Comparison of ENCODE assay signal across 8 mouse cellular contexts in genomic region chr3:95668589-95669308, GRCm38 (mm10). TPM values are rescaled to one million over a fixed set of nuclear protein-coding genes. Genes with fewer than 3 reads are reported as not detected.
A peak's percentile ranks its signal among the peaks of the same experiment; 100 is the strongest.
DNase-seq lines count a peak whose midpoint lies in the region; ATAC-seq lines count a peak whose summit lies in the region.

No protein-coding gene starts in this region.

- H3K4me2 ChIP-seq in forebrain, embryonic 16.5 days (ENCODE audit: low read length), result no peak overlapping the region
- no peak overlapping the region for H3K4me2 ChIP-seq in liver, embryonic 13.5 days

- intact Hi-C loops in heart, postnatal 10 days (cut with DNase I), result no loop called here

- H3K27ac ChIP-seq in heart, embryonic 10.5 days, result peak overlapping the region; percentile 83
- H3K27ac ChIP-seq in forebrain, embryonic 16.5 days (ENCODE audit: low read length), result 0 out of 2 replicates have a peak overlapping the region, but pooled peaks have one; percentile 29
- peak overlapping the region; percentile 88 for H3K27ac ChIP-seq in liver, embryonic 13.5 days

- no peak overlapping the region for H3K9ac ChIP-seq in forebrain, embryonic 16.5 days (replicated peaks; ENCODE audit: low read depth, low read length)
- H3K9ac ChIP-seq in liver, embryonic 13.5 days, result 0 out of 2 replicates have a peak overlapping the region, but pooled peaks have one; percentile 22

- ATAC-seq in forebrain, embryonic 16.5 days, result peak; percentile 29
- no peak for ATAC-seq in liver, embryonic 13.5 days (ENCODE audit: low read depth)

- peaks cover 71% of the 10 kb centered on the region for H3K4me1 ChIP-seq in heart, embryonic 10.5 days
- peaks cover 16% of the 10 kb centered on the region for H3K4me1 ChIP-seq in forebrain, embryonic 16.5 days (replicated peaks; ENCODE audit: control insufficient read depth, insufficient read depth, low read length)
- H3K4me1 ChIP-seq in liver, embryonic 13.5 days (replicated peaks), result peaks cover 95% of the 10 kb centered on the region

- DNase-seq in heart, embryonic 10.5 days (ENCODE audit: low spot score), result no peak
- no peak for DNase-seq in heart, postnatal 10 days
- peak; percentile 74 for DNase-seq in CD4-positive, CD25-positive, alpha-beta regulatory T cell, adult 2 months (ENCODE audit: low read depth, low spot score)
- DNase-seq in liver, embryonic 13.5 days, result no peak
- DNase-seq in thymus, postnatal 0 days (ENCODE audit: low spot score), result peak; percentile 89
- no peak for DNase-seq in urinary bladder, postnatal 14 days (ENCODE audit: low spot score)
- no peak for DNase-seq in right cerebral cortex, postnatal 4 days

- H3K36me3 ChIP-seq in heart, embryonic 10.5 days, result peaks cover 44% of the 10 kb centered on the region
- peaks cover 2% of the 10 kb centered on the region; the same call in 1 of the 2 replicates for H3K36me3 ChIP-seq in forebrain, embryonic 16.5 days (ENCODE audit: control insufficient read depth, insufficient read depth)
- peaks cover 56% of the 10 kb centered on the region for H3K36me3 ChIP-seq in liver, embryonic 13.5 days

- 81% methylated on average over 7 of the region's 7 CpGs for WGBS in heart, embryonic 10.5 days
- 71% methylated on average over 7 of the region's 7 CpGs for WGBS in forebrain, embryonic 16.5 days
- WGBS in liver, embryonic 13.5 days (ENCODE audit: insufficient replicate concordance), result 72% methylated on average over 7 of the region's 7 CpGs

- no peaks in the 10 kb centered on the region for H3K9me3 ChIP-seq in heart, embryonic 10.5 days
- H3K9me3 ChIP-seq in forebrain, embryonic 16.5 days (ENCODE audit: control insufficient read depth, low read length), result no peaks in the 10 kb centered on the region
- H3K9me3 ChIP-seq in liver, embryonic 13.5 days (replicated peaks), result no peaks in the 10 kb centered on the region

- no peaks in the 10 kb centered on the region for H3K27me3 ChIP-seq in heart, embryonic 10.5 days (ENCODE audit: insufficient read depth, poor library complexity, severe bottlenecking)
- no peaks in the 10 kb centered on the region for H3K27me3 ChIP-seq in forebrain, embryonic 16.5 days (replicated peaks; ENCODE audit: control insufficient read depth, insufficient read depth, low read length)
- H3K27me3 ChIP-seq in liver, embryonic 13.5 days, result no peaks in the 10 kb centered on the region

- no peak overlapping the region; the same call in 1 of the 2 replicates for H3K4me3 ChIP-seq in heart, embryonic 10.5 days
- H3K4me3 ChIP-seq in forebrain, embryonic 16.5 days (replicated peaks; ENCODE audit: low read length), result no peak overlapping the region
- H3K4me3 ChIP-seq in liver, embryonic 13.5 days (replicated peaks), result no peak overlapping the region

RNA-seq across cellular contexts. Expression of gene Mcl1, which starts 10.2 kb away (rescaled TPM):
- polyA plus RNA-seq in heart, embryonic 10.5 days (2016; fragmentation: Nextera tagmentation; extraction: Ambion mirVana), result 37.7 and 50.2 TPM in 2 replicates
- 100 to 1,000 TPM; 147 to 161 TPM for total RNA-seq in heart, postnatal 10 days (2021)
- polyA plus RNA-seq in forebrain, embryonic 16.5 days (2015; fragmentation: Nextera tagmentation; extraction: Ambion mirVana), result 43.4 and 48.3 TPM in 2 replicates
- polyA plus RNA-seq in liver, embryonic 13.5 days (2015; fragmentation: Nextera tagmentation; extraction: Ambion mirVana), result 31.8 and 33.3 TPM in 2 replicates
- 81.3 and 91.3 TPM in 2 replicates for polyA plus RNA-seq in thymus, postnatal 0 days (2015; fragmentation: Nextera tagmentation; extraction: Ambion mirVana)

RNA-seq across cellular contexts. Expression of gene Adamtsl4, which starts 19.0 kb away (rescaled TPM):
- polyA plus RNA-seq in heart, embryonic 10.5 days (2016; fragmentation: Nextera tagmentation; extraction: Ambion mirVana), result 4.2 and 5.7 TPM in 2 replicates
- 10 to 100 TPM; 32.2 to 37.4 TPM for total RNA-seq in heart, postnatal 10 days (2021)
- polyA plus RNA-seq in forebrain, embryonic 16.5 days (2015; fragmentation: Nextera tagmentation; extraction: Ambion mirVana), result 0.48 and 1.2 TPM in 2 replicates
- polyA plus RNA-seq in liver, embryonic 13.5 days (2015; fragmentation: Nextera tagmentation; extraction: Ambion mirVana), result 0.37 and 0.83 TPM in 2 replicates
- 0.91 and 2.0 TPM in 2 replicates for polyA plus RNA-seq in thymus, postnatal 0 days (2015; fragmentation: Nextera tagmentation; extraction: Ambion mirVana)

RNA-seq across cellular contexts. Expression of gene Ensa, which starts 44.0 kb away (rescaled TPM):
- polyA plus RNA-seq in heart, embryonic 10.5 days (2016; fragmentation: Nextera tagmentation; extraction: Ambion mirVana), result 59.3 and 67.2 TPM in 2 replicates
- total RNA-seq in heart, postnatal 10 days (2021), result 10 to 100 TPM; 61.4 to 63.6 TPM
- 113 and 124 TPM in 2 replicates for polyA plus RNA-seq in forebrain, embryonic 16.5 days (2015; fragmentation: Nextera tagmentation; extraction: Ambion mirVana)
- polyA plus RNA-seq in liver, embryonic 13.5 days (2015; fragmentation: Nextera tagmentation; extraction: Ambion mirVana), result 33.4 and 36.8 TPM in 2 replicates
- 58.5 and 65.4 TPM in 2 replicates for polyA plus RNA-seq in thymus, postnatal 0 days (2015; fragmentation: Nextera tagmentation; extraction: Ambion mirVana)

Comparison
In these comparisons a context has a peak if more than half of its experiments do, and no peak if none do; other contexts are left out.
1. DNase-seq: peak in CD4-positive, CD25-positive, alpha-beta regulatory T cell, adult 2 months (single experiment) and thymus, postnatal 0 days (single experiment); none in heart, embryonic 10.5 days (single experiment), heart, postnatal 10 days (0 of 2), liver, embryonic 13.5 days (single experiment), urinary bladder, postnatal 14 days (single experiment) and right cerebral cortex, postnatal 4 days (single experiment).
2. H3K27ac ChIP-seq: peak in every context shown above with its lines; median percentile 88 in liver, embryonic 13.5 days; 83 in heart, embryonic 10.5 days; 29 in forebrain, embryonic 16.5 days.